Mouse (Mus musculus) ES-E14 (cell line): ENCODE results near the gene Magi2.

Experiments used
- CHD2 ChIP-seq: IDR thresholded peaks from 2 replicates; pipeline ENCODE4 v1.6.1; 2014; ENCODE audit warnings: mild to moderate bottlenecking, low read depth, low read length, inconsistent platforms
- ZC3H11A ChIP-seq: IDR thresholded peaks from 2 replicates; pipeline ENCODE4 v1.6.1; 2012; ENCODE audit warnings: low read depth, mild to moderate bottlenecking, inconsistent platforms, low read length, borderline replicate concordance

DNA sequence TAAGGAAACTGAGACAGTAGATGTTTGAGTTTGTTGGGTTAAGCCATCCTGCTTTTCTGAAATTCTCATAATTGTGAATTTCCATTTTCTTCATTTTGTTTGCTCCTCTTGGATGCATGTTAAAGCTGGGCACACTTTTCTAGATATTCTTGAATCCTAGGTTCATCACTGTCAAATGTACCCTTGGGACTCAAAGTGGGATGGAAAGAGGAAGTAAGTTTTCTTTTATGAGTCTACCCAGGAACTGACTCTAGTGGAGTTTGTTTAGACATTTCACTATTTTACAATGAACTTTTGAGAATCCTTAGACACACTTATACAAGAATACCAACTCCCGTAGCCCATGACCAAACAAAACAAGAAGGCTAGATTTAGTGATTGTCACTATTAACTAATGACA is 141.3 kb downstream of the Magi2 start:
- TF ChIP-seq ZC3H11A: no peak
- TF ChIP-seq CHD2: no peak
